ENCODE assay signal across 11 mouse cellular contexts in the genomic region with DNA sequence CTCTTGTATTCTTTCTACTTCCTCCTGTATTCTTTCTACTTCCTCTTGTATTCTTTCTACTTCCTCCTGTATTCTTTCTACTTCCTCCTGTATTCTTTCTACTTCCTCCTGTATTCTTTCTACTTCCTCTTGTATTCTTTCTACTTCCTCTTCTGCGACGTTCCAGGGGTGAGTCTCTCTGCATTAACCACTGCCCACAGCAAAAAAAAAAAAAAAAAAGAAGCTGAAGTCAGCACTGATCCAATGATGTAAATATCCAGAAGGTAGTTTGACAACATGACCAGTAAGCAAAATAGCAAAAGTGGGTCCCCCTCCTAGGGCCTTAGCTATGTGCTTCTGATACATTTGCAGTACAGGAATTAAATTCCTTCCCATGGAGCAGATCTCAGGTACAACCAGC. TPM values are rescaled to one million over a fixed set of nuclear protein-coding genes. Genes with fewer than 3 reads are reported as not detected.
DNase-seq lines count a peak whose midpoint lies in the region; ATAC-seq and TF ChIP-seq lines count a peak whose summit lies in the region.
"Not testable (repeated sequence)": the region's sequence is repeated elsewhere in the genome, so short reads cannot be mapped to it uniquely, and the experiment has no call there.
"Had no signal": no experiment of that assay in that cellular context is flagged by ENCODE, and none has a peak within 500 bp of the region (broad histone marks: within the 10 kb centered on the region; RNA-seq: fewer than 3 reads in every experiment).

No protein-coding gene starts in this region.

- H3K36me3 ChIP-seq in MEL (ENCODE audit: control insufficient read depth in 1 of 2, insufficient read depth in 2 of 2, low read length in 2 of 2); macrophage (ENCODE audit: inconsistent target): not testable (repeated sequence)

- not testable (repeated sequence) for TF ChIP-seq EP300 in MEL (IDR thresholded peaks at IDR 0.05; ENCODE audit: low read depth in 1 of 2, low read length in 2 of 2)

- not testable (repeated sequence) for TF ChIP-seq CTCF in MEL (IDR thresholded peaks at IDR 0.05 in 2 of 3, conservative IDR thresholded peaks at IDR 0.05 in 1 of 3; ENCODE audit: control insufficient read depth in 1 of 3, insufficient read depth in 1 of 3, low read depth in 2 of 3, low read length in 3 of 3, poor library complexity in 1 of 3, severe bottlenecking in 1 of 3); bone marrow, adult 2 months (IDR thresholded peaks at IDR 0.05; ENCODE audit: control insufficient read depth, insufficient read depth, low read length)

- peak; percentile 62 for ATAC-seq in granulocyte monocyte progenitor cell, adult 5-6 weeks (replicated peaks; ENCODE audit: poor library complexity, severe bottlenecking)
- 0 out of 2 replicates have a peak, but pooled peaks have one; percentile 39 for ATAC-seq in megakaryocyte progenitor cell, adult 5-6 weeks (replicated peaks; ENCODE audit: poor library complexity)

- not testable (repeated sequence) for TF ChIP-seq RAD21 in MEL (IDR thresholded peaks at IDR 0.05; ENCODE audit: low read depth, low read length)

- H3K4me3 ChIP-seq in MEL (ENCODE audit: control insufficient read depth in 1 of 2, insufficient read depth in 1 of 2, low read depth in 2 of 2, low read length in 2 of 2); bone marrow, adult 2 months (replicated peaks; ENCODE audit: control insufficient read depth, low read depth, low read length); macrophage (ENCODE audit: inconsistent target): not testable (repeated sequence)

- not testable (repeated sequence) for H3K79me2 ChIP-seq in MEL (ENCODE audit: control insufficient read depth, insufficient read depth, low read length, poor library complexity); macrophage (ENCODE audit: inconsistent target)

- WGBS in bone marrow, adult 2 months, result 9% methylated on average over 2 of the region's 2 CpGs
- 8% methylated on average over 2 of the region's 2 CpGs for WGBS in macrophage (ENCODE audit: missing documents)

- H3K9ac ChIP-seq in MEL (ENCODE audit: control insufficient read depth, low read depth, low read length, poor library complexity, severe bottlenecking), result not testable (repeated sequence)

- not testable (repeated sequence) for TF ChIP-seq POLR2A in MEL (IDR thresholded peaks at IDR 0.05; ENCODE audit: control insufficient read depth in 1 of 2, insufficient read depth in 1 of 2, low read depth in 1 of 2, low read length in 2 of 2, poor library complexity in 1 of 2); bone marrow, adult 2 months (IDR thresholded peaks at IDR 0.05; ENCODE audit: borderline replicate concordance, control insufficient read depth, low read depth, low read length)

- peak; percentile 28 for DNase-seq in MEL (ENCODE audit: low read depth, low spot score)

- H3K9me3 ChIP-seq in MEL (replicated peaks; ENCODE audit: insufficient read depth, low read length), result not testable (repeated sequence)

- H3K4me1 ChIP-seq in MEL (ENCODE audit: control insufficient read depth in 1 of 2, insufficient read depth in 2 of 2, low read length in 2 of 2); bone marrow, adult 2 months (ENCODE audit: control insufficient read depth, insufficient read depth, low read length): not testable (repeated sequence)

- H3K27me3 ChIP-seq in MEL (ENCODE audit: control insufficient read depth in 1 of 2, insufficient read depth in 2 of 2, low read length in 2 of 2), result not testable (repeated sequence)

- not testable (repeated sequence) for H3K27ac ChIP-seq in MEL (ENCODE audit: control insufficient read depth, low read depth, low read length)
- H3K27ac ChIP-seq in bone marrow, adult 2 months (ENCODE audit: control insufficient read depth, insufficient read depth, low read depth, low read length, poor library complexity), result peak overlapping the region; percentile 0; the same call in 1 of the 2 replicates
- H3K27ac ChIP-seq in macrophage, result peak overlapping the region; percentile 56

TF ChIP-seq in MEL, 35 proteins besides CTCF, POLR2A, EP300 and RAD21:
- TF ChIP-seq ZNF384 (IDR thresholded peaks at IDR 0.05; ENCODE audit: low read depth, low read length), result peak; percentile 60; the same call in 1 of the 2 replicates

RNA-seq across cellular contexts. Expression of a gene that starts 26.1 kb away (rescaled TPM):
- not detected in 2 replicates for total RNA-seq in MEL (2012; rRNA removed)
- polyA plus RNA-seq in MEL (2012; ENCODE audit: insufficient read depth in 1 of 2, insufficient read length in 2 of 2, low read depth in 1 of 2, low replicate concordance in 2 of 2, missing spikeins in 1 of 2) (under 1 TPM in 1 of 2 experiments, not detected in 1; 0.06 TPM), macrophage (2018) (not detected in 3 replicates)
- not detected in 2 replicates for polyA plus RNA-seq in bone marrow, adult 2 months (2011; ENCODE audit: insufficient read depth, insufficient read length, low replicate concordance, missing spikeins)
- total RNA-seq in granulocyte monocyte progenitor cell, adult 5-6 weeks (2014; fragmentation: Nextera tagmentation), result 0.80 and 1.5 TPM in 2 replicates
- not detected in 2 replicates for total RNA-seq in granulocyte monocyte progenitor cell, adult 5-6 weeks (2017)
- not detected for total RNA-seq in macrophage (2018; cell fraction: chromatin; rRNA removed)
- total RNA-seq in macrophage (2018; cell fraction: cytosol; rRNA removed), result not detected
- total RNA-seq in macrophage (2018; cell fraction: nucleus; rRNA removed), result not detected
- total RNA-seq in megakaryocyte progenitor cell, adult 5-6 weeks (2015), result 0.25 TPM in 1 of 2 replicates, not detected in the other
- total RNA-seq in megakaryocyte progenitor cell, adult 5-6 weeks (2017), result 0.14 and 0.67 TPM in 2 replicates
- total RNA-seq: CH12.LX had no signal
- polyA plus RNA-seq: CD4-positive, CD25-positive, alpha-beta regulatory T cell, adult 4 months; forebrain, embryonic 11.5 days; forebrain, embryonic 13.5 days; forebrain, postnatal 0 days; G1E had no signal
